Mouse (Mus musculus): ENCODE measurements around the gene Sctr.

Sctr gene

GRCm38 (mm10) chr1:120105556-120105959 is 98.9 kb downstream of the Sctr start:
- no peak for DNase-seq (ENCODE audit: low spot score)

- no peak for DNase-seq (ENCODE audit: low spot score)
Observed at GRCm38 (mm10) chr1:120109741-120110432, 103.2 kb downstream of the Sctr start.

GRCm38 (mm10) chr1:120111766-120112165 is 105.1 kb downstream of the Sctr start:
- no peak for DNase-seq (ENCODE audit: low spot score)

- DNase-seq (ENCODE audit: low spot score), result no peak
Observed at GRCm38 (mm10) chr1:120112251-120113187, 105.8 kb downstream of the Sctr start.

Measured in ovary, postnatal 10 days (tissue).